Mouse (Mus musculus): Measurements from ENCODE around the gene Patz1.

DNA sequence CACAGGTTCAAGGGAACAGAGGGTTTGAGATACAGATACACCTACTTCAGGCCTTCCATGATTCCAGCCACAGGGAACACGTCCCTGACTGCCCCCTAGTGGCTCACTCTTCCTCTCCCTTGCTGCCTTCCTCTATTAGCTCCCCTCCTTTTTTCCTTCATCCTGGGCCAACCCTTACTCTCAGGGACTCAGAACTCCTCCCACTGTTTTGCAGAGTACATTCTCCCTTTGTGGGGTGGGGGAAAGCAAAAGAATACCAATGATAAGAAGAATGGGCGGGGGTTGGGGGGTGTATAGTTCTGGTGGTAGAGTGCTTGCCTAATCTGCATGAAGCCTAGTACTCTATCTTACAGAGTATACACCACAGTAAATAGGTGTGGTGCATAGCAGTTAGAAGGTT, 25.5 kb downstream of the Patz1 start:
- peak; percentile 74 for TF ChIP-seq CTCF (IDR thresholded peaks at IDR 0.05; ENCODE audit: low read depth, low read length)
- TF ChIP-seq POLR2A (IDR thresholded peaks at IDR 0.05; ENCODE audit: borderline replicate concordance, low read depth, low read length) = no peak
